Mouse (Mus musculus): Measurements from ENCODE around the gene Gm20425.
"Not testable (repeated sequence)": the region's sequence is repeated elsewhere in the genome, so short reads cannot be mapped to it uniquely, and the experiment has no call there.

Gene Gm20425

DNA sequence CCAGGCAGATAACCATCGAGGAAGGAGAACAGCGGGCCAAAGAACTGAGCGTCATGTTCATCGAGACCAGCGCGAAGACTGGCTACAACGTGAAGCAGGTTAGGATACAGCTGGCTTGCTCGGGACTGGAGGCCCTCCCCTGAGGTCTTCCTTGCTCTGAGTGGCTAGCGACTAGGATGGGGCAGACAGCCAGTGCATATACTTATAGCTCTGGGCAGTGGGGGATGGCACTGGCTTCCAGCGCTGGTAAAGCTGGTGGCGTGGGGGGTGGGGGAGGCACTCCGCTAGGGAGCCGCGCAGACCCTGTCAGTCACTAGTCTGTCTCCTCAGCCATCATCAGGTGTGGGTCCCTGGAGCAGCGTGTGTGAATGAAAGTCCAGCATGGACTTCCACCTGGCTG lies 66.3 kb downstream of the Gm20425 start:
- intact Hi-C loops (cut with DNase I), result no loop called here

DNA sequence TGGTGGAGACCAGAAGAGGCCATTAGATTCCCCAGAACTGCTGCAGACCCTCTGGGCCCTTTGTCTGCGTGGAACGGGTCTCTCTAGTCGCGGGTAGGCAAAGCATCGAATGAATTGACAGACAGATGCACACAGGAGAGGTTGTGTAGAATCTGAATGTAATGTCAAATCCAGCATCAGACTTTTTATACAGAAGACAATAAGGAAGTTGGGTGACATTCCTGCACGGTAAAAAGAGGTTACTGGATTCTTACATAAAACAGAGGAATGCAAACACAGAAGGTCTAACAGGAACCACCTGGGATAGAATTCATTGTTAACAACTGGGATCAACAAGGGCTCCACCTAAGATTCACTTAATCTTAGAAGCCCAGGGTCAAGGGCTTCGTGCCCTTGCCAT lies 74.9 kb downstream of the Gm20425 start:
- intact Hi-C loops (cut with DNase I), result not testable (repeated sequence)

GRCm38 (mm10) chr9:103154568-103154967 lies 75.5 kb downstream of the Gm20425 start:
- intact Hi-C loops (cut with DNase I), result no loop called here

GRCm38 (mm10) chr9:103153286-103153685 lies 76.8 kb downstream of the Gm20425 start:
- intact Hi-C loops (cut with DNase I), result no loop called here

DNA sequence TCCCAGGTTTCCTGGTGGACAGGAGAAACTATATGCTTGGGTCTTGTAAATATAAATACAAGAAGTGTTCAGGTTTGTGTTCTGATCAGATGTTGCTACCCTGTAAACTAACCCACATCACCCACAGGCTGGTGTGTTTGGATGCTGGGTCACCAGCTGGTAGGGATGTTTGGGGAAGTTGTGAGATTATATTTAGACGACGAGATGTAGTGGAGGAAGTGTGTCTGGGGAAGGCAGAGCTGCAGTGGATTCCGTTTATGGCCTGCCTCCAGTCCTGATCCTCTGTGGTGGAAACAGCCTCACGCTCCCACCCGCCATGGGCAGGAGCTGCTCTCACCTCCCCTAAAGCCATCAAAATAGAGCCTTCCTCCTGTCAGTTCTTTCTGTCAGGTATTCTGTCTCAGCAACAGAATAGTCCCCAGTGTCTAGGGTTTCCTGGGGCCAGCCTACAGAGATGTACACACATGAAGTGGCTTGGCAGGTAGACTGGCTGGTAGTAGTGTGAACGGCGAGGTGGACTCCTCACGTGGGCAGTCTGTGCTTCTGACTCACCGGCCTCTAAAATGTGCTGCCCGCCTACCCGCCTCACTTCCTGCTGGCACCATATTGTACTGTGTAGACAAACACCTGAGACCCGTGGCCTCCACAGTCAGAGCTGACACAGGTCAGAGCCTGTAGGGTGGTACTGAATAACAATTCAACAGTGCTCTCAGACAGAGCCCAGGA lies 80.9 kb downstream of the Gm20425 start:
- intact Hi-C loops (cut with DNase I), result no loop called here

- intact Hi-C loops (cut with DNase I), result no loop called here
Observed at GRCm38 (mm10) chr9:103147103-103147502, 83.0 kb downstream of the Gm20425 start.

GRCm38 (mm10) chr9:103146703-103147102 lies 83.4 kb downstream of the Gm20425 start:
- intact Hi-C loops (cut with DNase I), result no loop called here

DNA sequence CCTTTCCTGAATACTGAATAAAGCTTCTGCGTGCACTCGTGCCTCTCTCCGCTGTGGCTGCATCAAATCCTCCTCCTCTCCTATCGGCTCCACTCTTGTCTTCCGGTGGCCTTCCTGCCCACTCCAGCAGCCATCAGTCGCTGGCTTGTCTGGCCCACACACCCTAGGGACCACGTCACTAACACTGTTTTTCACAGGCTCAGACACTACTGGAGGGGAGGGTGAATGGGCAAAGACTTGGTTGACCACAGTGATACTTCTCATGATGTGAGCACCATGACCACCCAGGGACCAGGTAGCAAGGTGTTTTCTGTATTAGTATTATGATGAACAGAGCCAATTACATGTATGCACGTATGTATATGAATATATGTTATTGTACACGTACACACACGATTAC lies 83.8 kb downstream of the Gm20425 start:
- intact Hi-C loops (cut with DNase I), result no loop called here

DNA sequence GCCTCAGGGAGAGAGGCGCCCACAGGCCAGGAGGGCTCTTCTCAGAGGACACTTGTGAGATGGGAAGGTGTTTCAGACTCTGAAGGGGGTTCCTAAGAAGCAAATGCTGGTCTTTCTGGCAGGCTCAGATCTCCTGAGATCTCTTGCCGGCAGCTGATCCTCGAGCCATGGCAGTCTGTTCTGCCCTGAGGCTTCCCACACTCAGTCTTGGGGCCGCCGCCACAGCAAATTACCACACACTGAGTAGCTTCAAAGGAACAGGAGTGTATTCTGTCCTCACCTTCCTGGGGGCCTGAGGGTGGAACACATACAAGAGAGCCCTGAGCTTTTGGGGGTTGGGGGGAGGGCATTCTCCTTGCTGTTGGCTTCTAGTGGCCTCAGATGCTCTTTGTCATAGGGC lies 84.8 kb downstream of the Gm20425 start:
- intact Hi-C loops (cut with DNase I), result no loop called here

- intact Hi-C loops (cut with DNase I), result no loop called here
Observed at GRCm38 (mm10) chr9:103143881-103144280, 86.2 kb downstream of the Gm20425 start.

DNA sequence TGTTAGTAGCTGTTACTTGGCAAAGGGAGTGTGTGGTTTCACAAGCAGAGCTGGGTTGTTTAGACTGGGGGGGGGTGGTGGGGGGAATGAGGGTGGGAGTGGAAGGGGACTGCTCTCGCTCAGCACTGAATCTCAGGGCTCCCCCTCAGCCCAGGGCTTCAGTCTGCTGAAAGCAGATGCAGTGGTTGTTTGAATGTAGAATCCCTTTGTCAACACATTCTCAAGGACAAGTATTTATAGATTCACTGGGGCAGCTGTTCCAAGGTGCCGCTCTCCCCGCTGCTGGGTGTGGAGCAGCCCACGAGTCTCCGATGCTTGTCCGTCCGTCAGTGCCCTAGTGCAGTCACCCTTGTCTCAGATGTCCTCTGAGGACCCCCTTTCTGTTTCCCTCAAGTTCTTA lies 88.8 kb downstream of the Gm20425 start:
- intact Hi-C loops (cut with DNase I), result no loop called here

DNA sequence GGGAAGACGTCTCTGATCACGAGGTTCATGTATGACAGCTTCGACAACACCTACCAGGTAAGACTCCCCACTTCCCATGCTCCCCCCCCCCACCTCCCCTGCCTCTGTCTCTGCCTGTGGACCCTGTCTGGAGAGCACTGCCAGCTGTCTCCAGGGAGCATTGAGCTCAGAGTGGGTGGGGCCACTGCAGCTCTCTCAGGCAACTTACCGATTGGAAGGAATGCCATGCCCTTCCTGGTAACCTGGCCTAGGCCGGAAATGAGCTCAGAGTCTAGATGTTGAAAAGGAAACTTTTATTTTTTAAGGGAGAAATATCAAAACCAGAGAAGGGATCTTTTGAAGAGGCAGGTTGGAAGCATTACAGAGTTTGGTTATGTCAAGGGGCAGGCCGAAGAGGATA lies 89.7 kb downstream of the Gm20425 start:
- intact Hi-C loops (cut with DNase I), result no loop called here
